9 mouse cellular contexts compared by ENCODE assay signal in genomic region chr6:83750171-83750684, GRCm38 (mm10). TPM values are rescaled to one million over a fixed set of nuclear protein-coding genes. Genes with fewer than 3 reads are reported as not detected.
A peak's percentile ranks its signal among the peaks of the same experiment; 100 is the strongest.
DNase-seq lines count a peak whose midpoint lies in the region; ATAC-seq lines count a peak whose summit lies in the region.
"Had no signal": no experiment of that assay in that cellular context is flagged by ENCODE, and none has a peak within 500 bp of the region (broad histone marks: within the 10 kb centered on the region; RNA-seq: fewer than 3 reads in every experiment).

No protein-coding gene starts in this region.

- H3K36me3 ChIP-seq in hindbrain, embryonic 14.5 days (replicated peaks; ENCODE audit: control insufficient read depth, insufficient read depth) = no peaks in the 10 kb centered on the region
- no peaks in the 10 kb centered on the region for H3K36me3 ChIP-seq in hindbrain, embryonic 13.5 days
- H3K36me3 ChIP-seq in ES-E14 (ENCODE audit: control insufficient read depth, insufficient read depth, low read length, poor library complexity, severe bottlenecking) = no peaks in the 10 kb centered on the region
- no peaks in the 10 kb centered on the region for H3K36me3 ChIP-seq in heart, embryonic 13.5 days
- H3K36me3 ChIP-seq in stomach, embryonic 16.5 days (ENCODE audit: control insufficient read depth, insufficient read depth, low read length) = no peaks in the 10 kb centered on the region
- H3K36me3 ChIP-seq: embryonic facial prominence, embryonic 15.5 days had no signal

- no peak overlapping the region for H3K4me3 ChIP-seq in hindbrain, embryonic 14.5 days (replicated peaks; ENCODE audit: low read length)
- no peak overlapping the region for H3K4me3 ChIP-seq in hindbrain, embryonic 13.5 days
- H3K4me3 ChIP-seq in ES-E14 (ENCODE audit: insufficient read depth in 1 of 2, low read depth in 1 of 2, low read length in 2 of 2, poor library complexity in 1 of 2, severe bottlenecking in 1 of 2) = no peak overlapping the region
- no peak overlapping the region for H3K4me3 ChIP-seq in heart, embryonic 13.5 days
- H3K4me3 ChIP-seq in stomach, embryonic 16.5 days (replicated peaks; ENCODE audit: low read length) = no peak overlapping the region
- H3K4me3 ChIP-seq: embryonic facial prominence, embryonic 15.5 days had no signal

- H3K9me3 ChIP-seq in hindbrain, embryonic 14.5 days (ENCODE audit: control insufficient read depth, low read length) = no peaks in the 10 kb centered on the region
- H3K9me3 ChIP-seq in hindbrain, embryonic 13.5 days = no peaks in the 10 kb centered on the region
- H3K9me3 ChIP-seq in ES-E14 (ENCODE audit: control insufficient read depth, insufficient read depth, low read depth, low read length) = no peaks in the 10 kb centered on the region
- H3K9me3 ChIP-seq in heart, embryonic 13.5 days = no peaks in the 10 kb centered on the region
- no peaks in the 10 kb centered on the region for H3K9me3 ChIP-seq in stomach, embryonic 16.5 days (replicated peaks; ENCODE audit: control insufficient read depth, low read length)
- H3K9me3 ChIP-seq: embryonic facial prominence, embryonic 15.5 days had no signal

- in situ Hi-C loops in ES-E14 (cut with MboI; ENCODE audit: low sequenced_read_pairs in 2 of 2, unreplicated experiment in 2 of 2) = no loop called here

- peaks cover 13% of the 10 kb centered on the region; the same call in 1 of the 2 replicates for H3K27me3 ChIP-seq in hindbrain, embryonic 14.5 days (ENCODE audit: control insufficient read depth, insufficient read depth, low read length)
- peaks cover 72% of the 10 kb centered on the region for H3K27me3 ChIP-seq in hindbrain, embryonic 13.5 days
- peaks cover 90% of the 10 kb centered on the region for H3K27me3 ChIP-seq in heart, embryonic 13.5 days (replicated peaks)
- H3K27me3 ChIP-seq in stomach, embryonic 16.5 days (ENCODE audit: control insufficient read depth, insufficient read depth, low read length) = peaks cover 11% of the 10 kb centered on the region; the same call in 1 of the 2 replicates

- H3K4me2 ChIP-seq in hindbrain, embryonic 14.5 days (replicated peaks) = no peak overlapping the region
- H3K4me2 ChIP-seq in hindbrain, embryonic 13.5 days = no peak overlapping the region
- H3K4me2 ChIP-seq in heart, embryonic 13.5 days = peak overlapping the region; percentile 51
- no peak overlapping the region for H3K4me2 ChIP-seq in stomach, embryonic 16.5 days (ENCODE audit: low read depth, low read length)
- H3K4me2 ChIP-seq: embryonic facial prominence, embryonic 15.5 days had no signal

- WGBS in hindbrain, embryonic 14.5 days = 10% methylated on average over 11 of the region's 11 CpGs
- 8% methylated on average over 11 of the region's 11 CpGs for WGBS in hindbrain, embryonic 13.5 days
- 7% methylated on average over 11 of the region's 11 CpGs for WGBS in heart, embryonic 13.5 days
- WGBS in stomach, embryonic 16.5 days = 9% methylated on average over 11 of the region's 11 CpGs

- peak; percentile 73 for DNase-seq in hindbrain, embryonic 14.5 days (ENCODE audit: low spot score)
- no peak for DNase-seq in ES-E14 (ENCODE audit: low read depth, low spot score)
- peak; percentile 47 to 63 for DNase-seq in cerebellum, postnatal 4 days (ENCODE audit: low spot score in 2 of 2)
- peak; percentile 41 to 81 for DNase-seq in layer of hippocampus, postnatal 25 days (ENCODE audit: extremely low spot score in 1 of 2, low spot score in 1 of 2)

- H3K9ac ChIP-seq in hindbrain, embryonic 14.5 days = no peak overlapping the region
- H3K9ac ChIP-seq in hindbrain, embryonic 13.5 days = no peak overlapping the region
- 0 out of 2 replicates have a peak overlapping the region, but pooled peaks have one; percentile 12 for H3K9ac ChIP-seq in ES-E14 (ENCODE audit: insufficient read depth, low read depth, low read length, poor library complexity, severe bottlenecking)
- no peak overlapping the region; the same call in 1 of the 2 replicates for H3K9ac ChIP-seq in heart, embryonic 13.5 days
- H3K9ac ChIP-seq in stomach, embryonic 16.5 days (ENCODE audit: low read length) = peak overlapping the region; percentile 58
- H3K9ac ChIP-seq: embryonic facial prominence, embryonic 15.5 days had no signal

- H3K27ac ChIP-seq in hindbrain, embryonic 14.5 days = no peak overlapping the region
- H3K27ac ChIP-seq in hindbrain, embryonic 13.5 days = no peak overlapping the region
- no peak overlapping the region for H3K27ac ChIP-seq in ES-E14 (ENCODE audit: insufficient read depth, low read depth, low read length, poor library complexity, severe bottlenecking)
- H3K27ac ChIP-seq in heart, embryonic 13.5 days (replicated peaks) = no peak overlapping the region
- no peak overlapping the region for H3K27ac ChIP-seq in stomach, embryonic 16.5 days (ENCODE audit: low read length)
- H3K27ac ChIP-seq: embryonic facial prominence, embryonic 15.5 days had no signal

- ATAC-seq in hindbrain, embryonic 14.5 days (ENCODE audit: low FRiP score) = no peak
- ATAC-seq in hindbrain, embryonic 13.5 days (ENCODE audit: low FRiP score) = no peak
- no peak for ATAC-seq in heart, embryonic 13.5 days (ENCODE audit: extremely low read depth, insufficient number of reproducible peaks, low FRiP score, low TSS enrichment)
- ATAC-seq in megakaryocyte progenitor cell, adult 5-6 weeks (replicated peaks; ENCODE audit: poor library complexity) = peak; percentile 83
- ATAC-seq in stomach, embryonic 16.5 days (ENCODE audit: insufficient read depth, low FRiP score) = no peak

- no peaks in the 10 kb centered on the region for H3K4me1 ChIP-seq in hindbrain, embryonic 14.5 days (replicated peaks; ENCODE audit: control insufficient read depth, insufficient read depth, low read length)
- no peaks in the 10 kb centered on the region; the same call in 1 of the 2 replicates for H3K4me1 ChIP-seq in hindbrain, embryonic 13.5 days (replicated peaks)
- peaks cover 0 to 5% of the 10 kb centered on the region in 2 experiments; a peak in 1 of 4 replicates for H3K4me1 ChIP-seq in ES-E14 (ENCODE audit: control insufficient read depth in 2 of 2, insufficient read depth in 2 of 2, low read length in 2 of 2, poor library complexity in 1 of 2)
- H3K4me1 ChIP-seq in heart, embryonic 13.5 days = no peaks in the 10 kb centered on the region
- H3K4me1 ChIP-seq in stomach, embryonic 16.5 days (ENCODE audit: control insufficient read depth, insufficient read depth, low read length) = no peaks in the 10 kb centered on the region

RNA-seq across cellular contexts. Expression of gene Atp6v1b1, which starts 7.4 kb away (rescaled TPM):
- not detected in 2 replicates for polyA plus RNA-seq in hindbrain, embryonic 14.5 days (2014; fragmentation: Nextera tagmentation; extraction: Ambion mirVana)
- not detected in 2 replicates for polyA plus RNA-seq in hindbrain, embryonic 13.5 days (2015; fragmentation: Nextera tagmentation; extraction: Ambion mirVana)
- total RNA-seq in ES-E14 (2012; rRNA removed) = not detected in 2 replicates
- polyA plus RNA-seq in heart, embryonic 13.5 days (2015; fragmentation: Nextera tagmentation; extraction: Ambion mirVana) = not detected in 2 replicates
- under 1 TPM in 1 of 2 experiments, not detected in 1; 0.30 TPM for total RNA-seq in layer of hippocampus, postnatal 25 days (2021)
- not detected in 2 replicates for total RNA-seq in megakaryocyte progenitor cell, adult 5-6 weeks (2015)
- not detected in 2 replicates for total RNA-seq in megakaryocyte progenitor cell, adult 5-6 weeks (2017)
- not detected in 2 replicates for polyA plus RNA-seq in stomach, embryonic 16.5 days (2015; fragmentation: Nextera tagmentation; extraction: Ambion mirVana)

RNA-seq across cellular contexts. Expression of gene Ankrd53, which starts 12.2 kb away (rescaled TPM):
- polyA plus RNA-seq in hindbrain, embryonic 14.5 days (2014; fragmentation: Nextera tagmentation; extraction: Ambion mirVana) = not detected in 2 replicates
- 0.19 and 0.21 TPM in 2 replicates for polyA plus RNA-seq in hindbrain, embryonic 13.5 days (2015; fragmentation: Nextera tagmentation; extraction: Ambion mirVana)
- 0.16 and 0.18 TPM in 2 replicates for total RNA-seq in ES-E14 (2012; rRNA removed)
- not detected in 2 replicates for polyA plus RNA-seq in heart, embryonic 13.5 days (2015; fragmentation: Nextera tagmentation; extraction: Ambion mirVana)
- total RNA-seq in layer of hippocampus, postnatal 25 days (2021) = not detected
- total RNA-seq in megakaryocyte progenitor cell, adult 5-6 weeks (2015) = not detected in 2 replicates
- total RNA-seq in megakaryocyte progenitor cell, adult 5-6 weeks (2017) = not detected in 2 replicates
- polyA plus RNA-seq in stomach, embryonic 16.5 days (2015; fragmentation: Nextera tagmentation; extraction: Ambion mirVana) = not detected in 2 replicates
- polyA plus RNA-seq: embryonic facial prominence, embryonic 15.5 days had no signal

RNA-seq across cellular contexts. Expression of gene Tex261, which starts 25.4 kb away (rescaled TPM):
- 49.2 and 58.4 TPM in 2 replicates for polyA plus RNA-seq in hindbrain, embryonic 14.5 days (2014; fragmentation: Nextera tagmentation; extraction: Ambion mirVana)
- polyA plus RNA-seq in hindbrain, embryonic 13.5 days (2015; fragmentation: Nextera tagmentation; extraction: Ambion mirVana) = 63.5 and 65.5 TPM in 2 replicates
- total RNA-seq in ES-E14 (2012; rRNA removed) = 61.6 and 70.9 TPM in 2 replicates
- 60.4 and 72.9 TPM in 2 replicates for polyA plus RNA-seq in heart, embryonic 13.5 days (2015; fragmentation: Nextera tagmentation; extraction: Ambion mirVana)
- total RNA-seq in layer of hippocampus, postnatal 25 days (2021) = 10 to 100 TPM; 50.3 to 59.0 TPM
- total RNA-seq in megakaryocyte progenitor cell, adult 5-6 weeks (2015) = 57.5 TPM in 2 replicates
- 36.5 and 39.8 TPM in 2 replicates for total RNA-seq in megakaryocyte progenitor cell, adult 5-6 weeks (2017)
- 79.5 and 82.1 TPM in 2 replicates for polyA plus RNA-seq in stomach, embryonic 16.5 days (2015; fragmentation: Nextera tagmentation; extraction: Ambion mirVana)

RNA-seq across cellular contexts. Expression of gene Vax2, which starts 39.2 kb away (rescaled TPM):
- polyA plus RNA-seq in hindbrain, embryonic 14.5 days (2014; fragmentation: Nextera tagmentation; extraction: Ambion mirVana) = not detected in 2 replicates
- polyA plus RNA-seq in hindbrain, embryonic 13.5 days (2015; fragmentation: Nextera tagmentation; extraction: Ambion mirVana) = not detected in 2 replicates
- total RNA-seq in ES-E14 (2012; rRNA removed) = 0.69 and 2.1 TPM in 2 replicates
- polyA plus RNA-seq in heart, embryonic 13.5 days (2015; fragmentation: Nextera tagmentation; extraction: Ambion mirVana) = not detected in 2 replicates
- total RNA-seq in layer of hippocampus, postnatal 25 days (2021) = not detected
- total RNA-seq in megakaryocyte progenitor cell, adult 5-6 weeks (2015) = not detected in 2 replicates
- total RNA-seq in megakaryocyte progenitor cell, adult 5-6 weeks (2017) = not detected in 2 replicates
- not detected in 2 replicates for polyA plus RNA-seq in stomach, embryonic 16.5 days (2015; fragmentation: Nextera tagmentation; extraction: Ambion mirVana)

RNA-seq across cellular contexts. Expression of gene Nagk, which starts 44.6 kb away (rescaled TPM):
- polyA plus RNA-seq in hindbrain, embryonic 14.5 days (2014; fragmentation: Nextera tagmentation; extraction: Ambion mirVana) = 89.7 and 98.1 TPM in 2 replicates
- 98.1 and 98.5 TPM in 2 replicates for polyA plus RNA-seq in hindbrain, embryonic 13.5 days (2015; fragmentation: Nextera tagmentation; extraction: Ambion mirVana)
- 18.0 and 22.2 TPM in 2 replicates for total RNA-seq in ES-E14 (2012; rRNA removed)
- polyA plus RNA-seq in heart, embryonic 13.5 days (2015; fragmentation: Nextera tagmentation; extraction: Ambion mirVana) = 55.4 and 57.6 TPM in 2 replicates
- 10 to 100 TPM; 45.1 to 45.9 TPM for total RNA-seq in layer of hippocampus, postnatal 25 days (2021)
- 19.7 and 21.5 TPM in 2 replicates for total RNA-seq in megakaryocyte progenitor cell, adult 5-6 weeks (2015)
- 12.4 and 13.2 TPM in 2 replicates for total RNA-seq in megakaryocyte progenitor cell, adult 5-6 weeks (2017)
- polyA plus RNA-seq in stomach, embryonic 16.5 days (2015; fragmentation: Nextera tagmentation; extraction: Ambion mirVana) = 75.6 and 77.9 TPM in 2 replicates

Comparison
In these comparisons a context has a peak if more than half of its experiments do, and no peak if none do; other contexts are left out.
1. H3K9ac ChIP-seq: peak in ES-E14 (single experiment) and stomach, embryonic 16.5 days (single experiment); none in hindbrain, embryonic 14.5 days (single experiment), hindbrain, embryonic 13.5 days (single experiment) and heart, embryonic 13.5 days (single experiment).